Mouse (Mus musculus) left cerebral cortex, postnatal 10 days (tissue): Measurements from ENCODE around the gene Tead1. TPM values are rescaled to one million over a fixed set of nuclear protein-coding genes. Genes with fewer than 3 reads are reported as not detected.

Experiments used
- DNase-seq, 2 experiments: peaks; one replicate each; pipeline ENCODE4 v3.0.0; 2021 to 2022; ENCODE audit warnings: low spot score in 2 of 2, mixed read lengths in 1 of 2; ENCODE audit errors: extremely low spot score in 1 of 2
- intact Hi-C: fragments of 180-260 bp; cut with DNase I; formaldehyde crosslinking; loops from one replicate; pipeline ENCODE4 v1.15.1; 2025
- total RNA-seq, 2 experiments: library from RNA; stranded (reverse); gene quantifications; 2 replicates each; pipeline ENCODE4 v1.2.3; 2021

Gene Tead1
- total RNA-seq, 2 experiments from 2014 or later: 14.8 to 15.3 TPM

- intact Hi-C loops: no loop called here
- DNase-seq: no peak
Measured at GRCm38 (mm10) chr7:112716701-112717100, 37.6 kb downstream of the Tead1 start.

GRCm38 (mm10) chr7:112717676-112718075 lies 38.6 kb downstream of the Tead1 start:
- DNase-seq: peak in 1 of 2 experiments; percentile 40
- intact Hi-C loops: no loop called here

- DNase-seq: no peak
- intact Hi-C loops: no loop called here
Measured at GRCm38 (mm10) chr7:112719394-112720142, 40.5 kb downstream of the Tead1 start.

GRCm38 (mm10) chr7:112720143-112720988 lies 41.2 kb downstream of the Tead1 start:
- DNase-seq: peak; percentile 41 to 56
- intact Hi-C loops: no loop called here

- no peak for DNase-seq
- intact Hi-C loops: no loop called here
Measured at GRCm38 (mm10) chr7:112720989-112721337, 41.8 kb downstream of the Tead1 start.

- intact Hi-C loops: no loop called here
- no peak for DNase-seq
Measured at GRCm38 (mm10) chr7:112721859-112722258, 42.7 kb downstream of the Tead1 start.

- DNase-seq: no peak
- intact Hi-C loops: no loop called here
Measured at GRCm38 (mm10) chr7:112728399-112728798, 49.3 kb downstream of the Tead1 start.

GRCm38 (mm10) chr7:112730209-112730608 lies 51.1 kb downstream of the Tead1 start:
- intact Hi-C loops: no loop called here
- DNase-seq: no peak

GRCm38 (mm10) chr7:112731584-112731983 lies 52.5 kb downstream of the Tead1 start:
- intact Hi-C loops: no loop called here

GRCm38 (mm10) chr7:112739174-112739573 lies 60.1 kb downstream of the Tead1 start:
- intact Hi-C loops: no loop called here
- no peak for DNase-seq

More at GRCm38 (mm10) chr7:112731584-112731983, 52.5 kb downstream of the Tead1 start:
- no peak for DNase-seq

GRCm38 (mm10) chr7:112741790-112742189 lies 62.7 kb downstream of the Tead1 start:
- intact Hi-C loops: no loop called here
- DNase-seq: no peak

- no peak for DNase-seq
- intact Hi-C loops: no loop called here
Measured at GRCm38 (mm10) chr7:112743063-112743462, 63.9 kb downstream of the Tead1 start.

- DNase-seq: peak in 1 of 2 experiments; percentile 57
- intact Hi-C loops: no loop called here
Measured at GRCm38 (mm10) chr7:112743621-112744395, 64.7 kb downstream of the Tead1 start.

- intact Hi-C loops: no loop called here
- no peak for DNase-seq
Measured at GRCm38 (mm10) chr7:112747187-112747586, 68.1 kb downstream of the Tead1 start.

GRCm38 (mm10) chr7:112747836-112748235 lies 68.7 kb downstream of the Tead1 start:
- intact Hi-C loops: no loop called here
- DNase-seq: no peak

- no peak for DNase-seq
- intact Hi-C loops: no loop called here
Measured at GRCm38 (mm10) chr7:112748327-112748726, 69.2 kb downstream of the Tead1 start.

- no peak for DNase-seq
- intact Hi-C loops: no loop called here
Measured at GRCm38 (mm10) chr7:112750101-112750500, 71.0 kb downstream of the Tead1 start.

- intact Hi-C loops: no loop called here
- DNase-seq: no peak
Measured at GRCm38 (mm10) chr7:112752311-112752710, 73.2 kb downstream of the Tead1 start.

GRCm38 (mm10) chr7:112753314-112753713 lies 74.2 kb downstream of the Tead1 start:
- intact Hi-C loops: no loop called here
- DNase-seq: no peak
